9 mouse cellular contexts compared by ENCODE assay signal in the genomic region with DNA sequence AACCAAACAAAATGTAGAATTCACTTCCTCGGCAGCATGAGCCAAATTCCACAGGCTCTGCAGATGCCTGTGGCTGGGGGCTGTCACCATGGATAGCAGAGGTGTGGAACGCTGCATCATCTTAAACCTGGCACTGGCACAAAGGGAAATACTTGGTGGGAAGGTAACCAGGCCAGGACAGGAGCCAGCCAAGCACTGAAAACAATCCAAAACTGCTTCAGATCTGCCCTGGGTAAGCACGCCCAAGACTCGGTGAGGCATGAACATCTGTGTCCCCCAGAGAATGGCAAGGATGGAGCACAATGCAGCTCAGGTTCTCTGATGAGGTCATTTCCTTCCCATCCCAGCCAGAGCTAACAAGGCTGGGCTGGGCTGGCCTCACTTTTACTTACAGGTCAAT. TPM values are rescaled to one million over a fixed set of nuclear protein-coding genes. Genes with fewer than 3 reads are reported as not detected.
DNase-seq lines count a peak whose midpoint lies in the region; ATAC-seq and TF ChIP-seq lines count a peak whose summit lies in the region.
"Had no signal": no experiment of that assay in that cellular context is flagged by ENCODE, and none has a peak within 500 bp of the region (broad histone marks: within the 10 kb centered on the region; RNA-seq: fewer than 3 reads in every experiment).

No protein-coding gene starts in this region.

- H3K4me1 ChIP-seq in intestine, embryonic 14.5 days (replicated peaks; ENCODE audit: control insufficient read depth, insufficient read depth, low read length), result peaks cover 13% of the 10 kb centered on the region
- no peaks in the 10 kb centered on the region for H3K4me1 ChIP-seq in intestine, postnatal 0 days (replicated peaks; ENCODE audit: control insufficient read depth, insufficient read depth, low read length)
- no peaks in the 10 kb centered on the region for H3K4me1 ChIP-seq in cortical plate, adult 2 months (ENCODE audit: control insufficient read depth, insufficient read depth, low read length)
- peaks cover 7 to 10% of the 10 kb centered on the region in 2 experiments for H3K4me1 ChIP-seq in heart, embryonic 14.5 days (ENCODE audit: control insufficient read depth in 2 of 2, insufficient read depth in 2 of 2, low read length in 2 of 2)

- no peak for TF ChIP-seq CTCF in intestine, postnatal 0 days (IDR thresholded peaks at IDR 0.05; ENCODE audit: low read depth)
- no peak for TF ChIP-seq CTCF in cortical plate, adult 2 months (IDR thresholded peaks at IDR 0.05; ENCODE audit: extremely low read depth, insufficient read depth, low read length)

- WGBS in intestine, embryonic 14.5 days, result 40% methylated on average over 4 of the region's 4 CpGs
- 48% methylated on average over 4 of the region's 4 CpGs for WGBS in intestine, postnatal 0 days
- 44% methylated on average over 4 of the region's 4 CpGs for WGBS in heart, embryonic 14.5 days

- no peak overlapping the region for H3K4me2 ChIP-seq in intestine, embryonic 14.5 days (ENCODE audit: low read length)
- H3K4me2 ChIP-seq in intestine, postnatal 0 days (replicated peaks; ENCODE audit: low read depth), result no peak overlapping the region
- H3K4me2 ChIP-seq in heart, embryonic 14.5 days (ENCODE audit: low read length), result no peak overlapping the region

- H3K27me3 ChIP-seq in intestine, embryonic 14.5 days (replicated peaks; ENCODE audit: control insufficient read depth, insufficient read depth, low read length), result no peaks in the 10 kb centered on the region
- no peaks in the 10 kb centered on the region for H3K27me3 ChIP-seq in intestine, postnatal 0 days (replicated peaks; ENCODE audit: control insufficient read depth, insufficient read depth, low read length)
- H3K27me3 ChIP-seq in heart, embryonic 14.5 days (ENCODE audit: control insufficient read depth, insufficient read depth, low read length), result no peaks in the 10 kb centered on the region

- ATAC-seq in intestine, embryonic 14.5 days (replicated peaks; ENCODE audit: low FRiP score, low TSS enrichment, low read depth), result no peak
- ATAC-seq in intestine, postnatal 0 days, result no peak
- peak; percentile 63; the same call in 1 of the 2 replicates for ATAC-seq in heart, embryonic 14.5 days (ENCODE audit: insufficient number of reproducible peaks, insufficient read depth, low FRiP score, low read depth)

- H3K4me3 ChIP-seq in intestine, embryonic 14.5 days (ENCODE audit: low read depth, low read length), result no peak overlapping the region
- no peak overlapping the region for H3K4me3 ChIP-seq in intestine, postnatal 0 days (ENCODE audit: low read depth, low read length)
- no peak overlapping the region for H3K4me3 ChIP-seq in cortical plate, adult 2 months (ENCODE audit: insufficient read depth, low read length)
- H3K4me3 ChIP-seq in heart, embryonic 14.5 days (ENCODE audit: control insufficient read depth in 1 of 2, insufficient read depth in 1 of 2, low read depth in 1 of 2, low read length in 2 of 2), result no peak overlapping the region

- DNase-seq in intestine, embryonic 14.5 days (ENCODE audit: low spot score), result no peak
- peak; percentile 52 for DNase-seq in kidney, postnatal 10 days
- DNase-seq in spleen, adult 18-20 months, result peak; percentile 47 to 57
- DNase-seq in ovary, postnatal 14 days (ENCODE audit: low spot score), result no peak
- DNase-seq in layer of hippocampus, adult 9-11 months, result no peak

- peak overlapping the region; percentile 43; the same call in 1 of the 2 replicates for H3K27ac ChIP-seq in intestine, embryonic 14.5 days (ENCODE audit: low read depth)
- H3K27ac ChIP-seq in intestine, postnatal 0 days (ENCODE audit: low read depth, low read length), result no peak overlapping the region
- H3K27ac ChIP-seq in cortical plate, adult 2 months (ENCODE audit: insufficient read depth, low read length), result 0 out of 2 replicates have a peak overlapping the region, but pooled peaks have one; percentile 75
- H3K27ac ChIP-seq in heart, embryonic 14.5 days (replicated peaks in 1 of 2; ENCODE audit: control insufficient read depth in 1 of 2, insufficient read depth in 1 of 2, low read depth in 2 of 2, low read length in 2 of 2), result peak overlapping the region; percentile 69; a peak in 3 of 4 replicates

- H3K9ac ChIP-seq in intestine, embryonic 14.5 days (ENCODE audit: low read length), result no peak overlapping the region
- no peak overlapping the region for H3K9ac ChIP-seq in intestine, postnatal 0 days (ENCODE audit: low read depth, low read length)
- H3K9ac ChIP-seq in heart, embryonic 14.5 days (ENCODE audit: low read length), result no peak overlapping the region

- no peaks in the 10 kb centered on the region for H3K36me3 ChIP-seq in intestine, embryonic 14.5 days (ENCODE audit: control insufficient read depth, insufficient read depth, low read length)
- no peaks in the 10 kb centered on the region for H3K36me3 ChIP-seq in intestine, postnatal 0 days (ENCODE audit: control insufficient read depth, insufficient read depth)
- no peaks in the 10 kb centered on the region for H3K36me3 ChIP-seq in heart, embryonic 14.5 days (ENCODE audit: control insufficient read depth, insufficient read depth, low read length)
- H3K36me3 ChIP-seq: G1E had no signal

- no peak for TF ChIP-seq POLR2A in cortical plate, adult 2 months (IDR thresholded peaks at IDR 0.05; ENCODE audit: extremely low read depth, insufficient read depth, low read length)

- H3K9me3 ChIP-seq in intestine, embryonic 14.5 days (ENCODE audit: control insufficient read depth, low read length), result no peaks in the 10 kb centered on the region
- H3K9me3 ChIP-seq in intestine, postnatal 0 days (ENCODE audit: control insufficient read depth), result no peaks in the 10 kb centered on the region
- H3K9me3 ChIP-seq in heart, embryonic 14.5 days (ENCODE audit: control insufficient read depth, low read length), result no peaks in the 10 kb centered on the region

RNA-seq across cellular contexts. Expression of a gene that starts 43.6 kb away (rescaled TPM):
- 37.0 and 39.4 TPM in 2 replicates for polyA plus RNA-seq in intestine, embryonic 14.5 days (2014; fragmentation: Nextera tagmentation; extraction: Ambion mirVana)
- 16.0 and 16.1 TPM in 2 replicates for polyA plus RNA-seq in intestine, postnatal 0 days (2015; fragmentation: Nextera tagmentation; extraction: Ambion mirVana)
- 11.8 TPM in 2 replicates for polyA plus RNA-seq in cortical plate, adult 2 months (2012; rRNA removed)
- polyA plus RNA-seq in heart, embryonic 14.5 days (2014; fragmentation: Nextera tagmentation; extraction: Ambion mirVana), result 24.6 and 25.0 TPM in 2 replicates
- polyA plus RNA-seq: G1E had no signal

Comparison
In these comparisons a context has a peak if more than half of its experiments do, and no peak if none do; other contexts are left out.
1. DNase-seq: peak in kidney, postnatal 10 days (single experiment) and spleen, adult 18-20 months (2 of 2); none in intestine, embryonic 14.5 days (single experiment), ovary, postnatal 14 days (single experiment) and layer of hippocampus, adult 9-11 months (single experiment).